Mouse (Mus musculus) T-cell, adult 66 days (primary cell): Measurements from ENCODE around the gene Hsd17b1. TPM values are rescaled to one million over a fixed set of nuclear protein-coding genes. Genes with fewer than 3 reads are reported as not detected.

Source experiments
- total RNA-seq, 2 experiments: library from RNA; stranded (reverse); gene quantifications; 3 replicates in 1 of 2; 4 replicates in 1 of 2; pipeline ENCODE4 v1.2.4; 2023

The Hsd17b1 gene
- total RNA-seq = 1 to 10 TPM; 1.3 to 1.7 TPM

GRCm38 (mm10) chr11:101078121-101078520, at the start of gene Hsd17b1:
Gene Hsd17b1, plus strand, starts transcription at chr11:101078411.

GRCm38 (mm10) chr11:101069391-101070188, 8.6 kb upstream of the Hsd17b1 start, which contains the start of gene Naglu:
Gene Naglu, plus strand, starts transcription at chr11:101070012.

GRCm38 (mm10) chr11:101082208-101083082, 4.2 kb downstream of the Hsd17b1 start, which contains the start of gene Coasy:
Gene Coasy, plus strand, starts transcription at chr11:101082565.

GRCm38 (mm10) chr11:101086756-101087681, 8.8 kb downstream of the Hsd17b1 start, which contains the start of gene Mlx:
Gene Mlx, plus strand, starts transcription at chr11:101087277.

GRCm38 (mm10) chr11:101095314-101096024, 17.3 kb downstream of the Hsd17b1 start, which contains the start of gene Psmc3ip:
Gene Psmc3ip, minus strand, starts transcription at chr11:101095436.

GRCm38 (mm10) chr11:101119761-101120544, 41.7 kb downstream of the Hsd17b1 start, which contains the start of the genes Retreg3 and Tubg1:
Gene Retreg3, minus strand, starts transcription at chr11:101119893.
Gene Tubg1, plus strand, starts transcription at chr11:101119938.

Other genes starting within 250 kb of the Hsd17b1 start
- 100 to 1,000 TPM; 129 to 142 TPM for gene Stat5b, start 227.7 kb upstream of the Hsd17b1 start, total RNA-seq
- 10 to 100 TPM; 84.3 to 91.3 TPM for gene Stat5a, start 219.1 kb upstream of the Hsd17b1 start, total RNA-seq
- gene Stat3, start 138.9 kb upstream of the Hsd17b1 start, total RNA-seq = 100 to 1,000 TPM; 263 to 271 TPM
- gene Cavin1, start 107.5 kb upstream of the Hsd17b1 start, total RNA-seq = under 1 TPM; 0.27 to 0.82 TPM
- gene Atp6v0a1, start 69.0 kb upstream of the Hsd17b1 start, total RNA-seq = 1 to 10 TPM; 2.2 to 4.0 TPM
- 10 to 100 TPM in 1 of 2 experiments, 1 to 10 TPM in 1; 8.9 to 17.3 TPM for gene Naglu, start 8.4 kb upstream of the Hsd17b1 start, total RNA-seq
- 10 to 100 TPM; 12.7 to 17.8 TPM for gene Coasy, start 4.2 kb downstream of the Hsd17b1 start, total RNA-seq
- 10 to 100 TPM; 37.2 to 41.9 TPM for gene Mlx, start 8.9 kb downstream of the Hsd17b1 start, total RNA-seq
- 1 to 10 TPM; 2.7 to 4.0 TPM for gene Psmc3ip, start 17.0 kb downstream of the Hsd17b1 start, total RNA-seq
- 10 to 100 TPM; 80.7 to 89.4 TPM for gene Retreg3, start 41.5 kb downstream of the Hsd17b1 start, total RNA-seq
- 10 to 100 TPM; 16.2 to 19.9 TPM for gene Tubg1, start 41.5 kb downstream of the Hsd17b1 start, total RNA-seq
- 1 to 10 TPM; 2.3 to 2.7 TPM for gene Tubg2, start 77.5 kb downstream of the Hsd17b1 start, total RNA-seq
- gene Cntnap1, start 92.1 kb downstream of the Hsd17b1 start, total RNA-seq = under 1 TPM; 0.24 to 0.44 TPM
- 1 to 10 TPM in 1 of 2 experiments, under 1 TPM in 1; 0.73 to 1.1 TPM for gene Plekhh3, start 92.9 kb downstream of the Hsd17b1 start, total RNA-seq
- 1 to 10 TPM in 1 of 2 experiments, under 1 TPM in 1; 0.44 to 1.5 TPM for gene Ccr10, start 97.0 kb downstream of the Hsd17b1 start, total RNA-seq
- gene Ezh1, start 148.1 kb downstream of the Hsd17b1 start, total RNA-seq = 10 to 100 TPM; 89.4 to 98.1 TPM
- not detected for gene Ramp2, start 167.6 kb downstream of the Hsd17b1 start, total RNA-seq
- gene Vps25, start 175.3 kb downstream of the Hsd17b1 start, total RNA-seq = 10 to 100 TPM; 62.5 to 71.6 TPM
- gene Wnk4, start 182.2 kb downstream of the Hsd17b1 start, total RNA-seq = 1 to 10 TPM; 1.2 to 1.8 TPM
- not detected for gene Cntd1, start 200.6 kb downstream of the Hsd17b1 start, total RNA-seq
- 10 to 100 TPM; 38.7 to 39.1 TPM for gene Coa3, start 200.7 kb downstream of the Hsd17b1 start, total RNA-seq
- gene Becn1, start 223.9 kb downstream of the Hsd17b1 start, total RNA-seq = 100 to 1,000 TPM; 207 to 215 TPM
- gene Psme3, start 237.8 kb downstream of the Hsd17b1 start, total RNA-seq = 100 to 1,000 TPM; 126 to 147 TPM
- 10 to 100 TPM; 23.2 to 25.3 TPM for gene Aoc2, start 246.7 kb downstream of the Hsd17b1 start, total RNA-seq